ENCODE assay signal across 13 mouse cellular contexts in the genomic region with DNA sequence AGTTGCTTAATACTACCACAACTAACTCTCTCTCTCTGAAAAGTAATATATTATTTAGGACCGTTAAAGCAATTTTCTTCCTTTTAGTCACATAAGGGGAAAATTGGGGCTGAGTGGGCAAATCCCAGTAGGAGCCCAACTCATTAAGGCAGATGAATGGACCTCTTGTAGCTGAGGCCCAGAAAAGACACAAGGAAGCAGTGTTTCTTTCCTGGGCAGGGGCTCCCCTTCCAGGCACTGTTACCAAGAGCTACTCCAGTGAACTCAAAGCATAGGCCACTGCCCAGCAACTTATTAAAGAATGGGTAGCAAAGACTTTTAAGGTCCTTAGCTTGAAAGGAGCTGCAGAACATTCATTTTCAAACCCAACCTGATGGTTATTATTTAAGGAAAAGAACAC. TPM values are rescaled to one million over a fixed set of nuclear protein-coding genes. Genes with fewer than 3 reads are reported as not detected.
DNase-seq lines count a peak whose midpoint lies in the region; ATAC-seq and TF ChIP-seq lines count a peak whose summit lies in the region.
"Had no signal": no experiment of that assay in that cellular context is flagged by ENCODE, and none has a peak within 500 bp of the region (broad histone marks: within the 10 kb centered on the region; RNA-seq: fewer than 3 reads in every experiment).

No protein-coding gene starts in this region.

- no peak overlapping the region for H3K27ac ChIP-seq in hindbrain, embryonic 14.5 days
- H3K27ac ChIP-seq in hindbrain, embryonic 10.5 days = no peak overlapping the region
- no peak overlapping the region for H3K27ac ChIP-seq in forebrain, embryonic 10.5 days
- peak overlapping the region; percentile 79 for H3K27ac ChIP-seq in layer of hippocampus, adult 2 months
- H3K27ac ChIP-seq: kidney, embryonic 15.5 days had no signal

- H3K4me3 ChIP-seq in hindbrain, embryonic 14.5 days (replicated peaks; ENCODE audit: low read length) = no peak overlapping the region
- H3K4me3 ChIP-seq in hindbrain, embryonic 10.5 days = no peak overlapping the region
- H3K4me3 ChIP-seq in forebrain, embryonic 10.5 days = no peak overlapping the region
- H3K4me3 ChIP-seq in layer of hippocampus, adult 2 months = no peak overlapping the region
- H3K4me3 ChIP-seq: kidney, embryonic 15.5 days had no signal

- no peak overlapping the region for H3K4me2 ChIP-seq in hindbrain, embryonic 14.5 days (replicated peaks)
- H3K4me2 ChIP-seq: kidney, embryonic 15.5 days had no signal

- no peaks in the 10 kb centered on the region for H3K27me3 ChIP-seq in hindbrain, embryonic 14.5 days (ENCODE audit: control insufficient read depth, insufficient read depth, low read length)
- no peaks in the 10 kb centered on the region for H3K27me3 ChIP-seq in hindbrain, embryonic 10.5 days (ENCODE audit: insufficient read depth, poor library complexity, severe bottlenecking)
- peaks cover 6% of the 10 kb centered on the region; the same call in 1 of the 2 replicates for H3K27me3 ChIP-seq in forebrain, embryonic 10.5 days (ENCODE audit: poor library complexity, severe bottlenecking)
- H3K27me3 ChIP-seq: kidney, embryonic 15.5 days; Patski had no signal

- WGBS in hindbrain, embryonic 14.5 days = 38% methylated on average over 1 of the region's 1 CpGs
- 48% methylated on average over 1 of the region's 1 CpGs for WGBS in hindbrain, embryonic 10.5 days
- 14% methylated on average over 1 of the region's 1 CpGs for WGBS in forebrain, embryonic 10.5 days

- no peaks in the 10 kb centered on the region for H3K9me3 ChIP-seq in hindbrain, embryonic 14.5 days (ENCODE audit: control insufficient read depth, low read length)
- H3K9me3 ChIP-seq in hindbrain, embryonic 10.5 days = no peaks in the 10 kb centered on the region
- no peaks in the 10 kb centered on the region for H3K9me3 ChIP-seq in forebrain, embryonic 10.5 days
- H3K9me3 ChIP-seq: kidney, embryonic 15.5 days had no signal

- peak; percentile 53; the same call in 1 of the 2 replicates for ATAC-seq in hindbrain, embryonic 14.5 days (ENCODE audit: low FRiP score)
- ATAC-seq: Patski had no signal

- H3K4me1 ChIP-seq in hindbrain, embryonic 14.5 days (replicated peaks; ENCODE audit: control insufficient read depth, insufficient read depth, low read length) = no peaks in the 10 kb centered on the region
- no peaks in the 10 kb centered on the region for H3K4me1 ChIP-seq in hindbrain, embryonic 10.5 days (replicated peaks)
- peaks cover 18% of the 10 kb centered on the region for H3K4me1 ChIP-seq in forebrain, embryonic 10.5 days
- H3K4me1 ChIP-seq: kidney, embryonic 15.5 days had no signal

- no peak for TF ChIP-seq CTCF in layer of hippocampus, adult 2 months (conservative IDR thresholded peaks at IDR 0.05)

- H3K36me3 ChIP-seq in hindbrain, embryonic 14.5 days (replicated peaks; ENCODE audit: control insufficient read depth, insufficient read depth) = no peaks in the 10 kb centered on the region
- H3K36me3 ChIP-seq in hindbrain, embryonic 10.5 days = no peaks in the 10 kb centered on the region
- H3K36me3 ChIP-seq in forebrain, embryonic 10.5 days (replicated peaks) = no peaks in the 10 kb centered on the region
- H3K36me3 ChIP-seq: kidney, embryonic 15.5 days had no signal

- peak; percentile 26 for DNase-seq in hindbrain, embryonic 14.5 days (ENCODE audit: low spot score)
- DNase-seq in hindbrain, embryonic 10.5 days (ENCODE audit: low spot score) = no peak
- DNase-seq in Muller cell, postnatal 12 days (ENCODE audit: inconsistent ontology term) = peak; percentile 74
- peak; percentile 19 for DNase-seq in forebrain, embryonic 10.5 days (ENCODE audit: extremely low spot score, low spot score)
- DNase-seq in layer of hippocampus, adult 2 months (ENCODE audit: low spot score in 2 of 2) = peak in 1 of 2 experiments; percentile 78
- no peak for DNase-seq in gastrocnemius, postnatal 4 days (ENCODE audit: low spot score in 2 of 2)
- no peak for DNase-seq in lung, postnatal 4 days
- DNase-seq: adrenal gland, postnatal 14 days; gastrocnemius, postnatal 25 days; heart, postnatal 4 days; lung, adult 18-20 months had no signal

- H3K9ac ChIP-seq in hindbrain, embryonic 14.5 days = no peak overlapping the region
- H3K9ac ChIP-seq: kidney, embryonic 15.5 days had no signal

RNA-seq across cellular contexts. Expression of a gene that starts 22.5 kb away (rescaled TPM):
- 188 and 199 TPM in 2 replicates for polyA plus RNA-seq in hindbrain, embryonic 14.5 days (2014; fragmentation: Nextera tagmentation; extraction: Ambion mirVana)
- polyA plus RNA-seq in hindbrain, embryonic 10.5 days (2016; fragmentation: Nextera tagmentation; extraction: Ambion mirVana) = 490 and 579 TPM in 2 replicates
- polyA plus RNA-seq in forebrain, embryonic 10.5 days (2016; fragmentation: Nextera tagmentation; extraction: Ambion mirVana) = 663 and 680 TPM in 2 replicates
- total RNA-seq in layer of hippocampus, adult 2 months (2021) = 100 to 1,000 TPM; 328 to 335 TPM
- total RNA-seq in gastrocnemius, postnatal 4 days (2021) = 10 to 100 TPM; 75.6 to 81.5 TPM

Comparison
In these comparisons a context has a peak if more than half of its experiments do, and no peak if none do; other contexts are left out.
1. DNase-seq: peak in hindbrain, embryonic 14.5 days (single experiment), Muller cell, postnatal 12 days (single experiment) and forebrain, embryonic 10.5 days (single experiment); none in hindbrain, embryonic 10.5 days (single experiment), gastrocnemius, postnatal 4 days (0 of 2) and lung, postnatal 4 days (0 of 2).